Mouse (Mus musculus): ENCODE results near the gene Zfp819.
"Not testable (repeated sequence)": the region's sequence is repeated elsewhere in the genome, so short reads cannot be mapped to it uniquely, and the experiment has no call there.

Zfp819 gene

DNA sequence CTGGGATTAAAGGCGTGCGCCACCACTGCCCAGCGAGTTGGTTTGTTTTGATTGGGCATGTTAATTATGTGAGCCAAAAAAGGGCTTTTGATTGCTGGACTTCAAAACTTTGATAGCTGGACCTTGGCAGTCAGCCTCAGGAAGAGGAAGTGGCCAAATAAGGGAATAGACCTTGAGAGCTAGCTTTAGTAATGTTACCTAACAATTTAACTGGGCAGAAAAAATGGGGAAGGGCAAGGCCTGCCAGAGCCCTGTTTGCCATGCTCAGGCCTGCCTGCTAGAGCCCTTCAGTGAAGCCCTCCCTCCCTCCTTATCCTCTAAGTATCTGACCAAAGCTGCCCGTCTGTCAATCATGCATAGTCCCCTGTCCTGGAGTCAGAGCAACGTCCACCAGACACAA, 35.6 kb downstream of the Zfp819 start:
- no peak for DNase-seq (ENCODE audit: extremely low read depth, insufficient read length, low spot score)

DNA sequence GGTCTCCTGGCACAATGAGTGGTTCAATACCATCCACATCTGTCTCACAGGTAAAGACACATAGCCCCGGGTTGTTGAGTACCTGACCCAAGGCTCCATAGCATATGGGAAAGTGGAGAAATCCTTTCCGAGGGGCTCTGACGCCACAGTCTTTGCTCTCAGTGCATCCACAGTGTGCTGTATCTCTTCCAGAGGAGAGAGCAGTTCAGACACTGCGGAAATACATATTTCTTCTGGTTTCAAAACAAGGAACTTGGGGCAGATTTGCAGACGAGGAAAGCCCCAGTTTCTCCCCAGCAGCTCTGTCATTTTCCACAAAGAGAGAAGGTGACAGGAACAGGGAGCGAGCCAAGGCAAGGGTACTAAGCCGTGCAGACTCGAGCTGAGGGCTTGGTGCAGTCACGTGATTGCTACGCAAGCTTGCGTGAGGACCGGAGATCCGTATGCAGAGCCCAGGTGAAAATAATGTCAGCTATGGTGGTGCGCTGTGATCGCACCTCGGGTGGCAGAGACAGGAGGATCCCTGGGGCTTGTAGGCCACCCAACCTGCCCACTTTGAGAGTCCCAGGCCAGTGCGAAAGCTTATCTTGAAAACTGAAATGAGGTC, 36.2 kb downstream of the Zfp819 start:
- no peak for DNase-seq (ENCODE audit: extremely low read depth, insufficient read length, low spot score)

DNA sequence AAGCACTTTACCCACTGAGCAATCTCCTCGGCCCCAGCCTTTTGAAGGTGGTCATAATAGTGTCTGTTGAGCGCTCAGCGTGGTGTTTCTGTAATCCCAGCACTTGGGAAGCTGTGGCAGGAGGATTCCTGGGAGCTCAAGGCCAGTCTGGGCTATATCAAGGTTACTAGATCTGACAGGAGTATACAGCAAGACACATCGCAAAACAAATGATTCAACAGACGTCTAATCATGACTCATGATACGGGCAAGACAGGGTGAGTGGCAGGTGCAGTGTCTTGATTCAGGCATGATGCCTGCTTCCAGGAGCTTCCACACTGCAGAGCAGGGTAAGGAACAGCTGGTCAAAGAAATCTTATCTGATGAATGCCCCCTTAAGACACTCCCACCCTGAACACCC, 45.7 kb downstream of the Zfp819 start:
- no peak for DNase-seq (ENCODE audit: extremely low read depth, insufficient read length, low spot score)

DNA sequence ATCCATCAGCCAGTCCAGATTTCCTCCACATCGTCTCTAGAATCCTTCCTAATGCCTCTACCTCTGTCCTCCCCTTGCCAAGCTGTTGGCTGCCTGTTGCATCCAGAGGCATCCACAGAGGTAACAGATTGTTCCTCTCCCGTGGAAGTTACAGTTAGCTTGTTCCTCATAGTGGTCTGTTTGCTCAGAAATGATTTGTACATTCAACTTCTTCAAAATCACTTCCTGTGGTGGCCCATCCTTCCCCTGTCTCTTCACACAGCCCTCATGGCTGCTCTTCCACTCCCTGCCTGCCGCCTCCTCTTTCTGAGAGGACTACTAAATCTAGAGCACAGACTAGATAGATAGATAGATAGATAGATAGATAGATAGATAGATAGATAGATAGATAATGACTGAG, 47.5 kb downstream of the Zfp819 start:
- no peak for DNase-seq (ENCODE audit: extremely low read depth, insufficient read length, low spot score)

DNA sequence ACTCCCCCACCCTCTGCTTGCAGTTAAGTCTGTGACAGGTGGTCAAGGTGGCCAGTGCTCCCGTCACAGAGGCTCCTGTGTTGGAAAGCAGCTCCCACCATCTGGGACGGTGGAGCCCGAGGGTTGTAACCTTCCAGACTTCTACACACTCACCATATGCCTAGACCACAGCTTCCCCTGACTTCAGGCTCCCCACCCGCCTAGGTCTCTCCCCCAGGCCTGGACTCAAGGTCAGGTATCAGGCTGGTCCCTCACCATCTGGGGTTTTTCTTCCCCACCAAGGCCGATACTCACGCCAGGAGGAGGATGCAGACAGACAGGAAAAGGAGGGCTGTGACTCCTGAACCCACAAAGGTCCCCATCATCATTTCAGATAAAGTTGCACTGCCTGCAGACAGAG, 49.3 kb downstream of the Zfp819 start:
- no peak for DNase-seq (ENCODE audit: extremely low read depth, insufficient read length, low spot score)

DNA sequence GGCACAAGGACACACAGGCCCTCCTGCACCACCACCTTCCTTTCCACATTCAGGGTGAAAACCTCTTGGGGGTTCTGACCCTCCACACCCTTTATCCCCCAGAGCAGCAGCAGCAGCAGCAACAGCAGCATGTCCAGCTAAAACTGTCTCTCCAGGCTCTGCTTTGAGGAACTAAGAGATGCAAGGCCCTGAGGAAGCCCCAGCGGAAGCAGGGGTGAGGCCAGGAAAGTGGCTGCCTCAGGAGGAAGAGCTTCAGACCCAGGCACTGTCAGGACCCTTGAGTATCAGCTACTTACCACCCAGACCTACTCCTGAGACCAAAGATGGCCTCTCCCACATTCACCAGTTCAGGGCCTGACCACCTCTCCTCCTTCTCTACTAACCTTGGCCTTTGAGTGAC, 53.0 kb downstream of the Zfp819 start, which contains the start of gene Siglece:
Gene Siglece, minus strand, starts transcription at position 160 of the 400 bp plus-strand sequence.
- no peak for DNase-seq (ENCODE audit: extremely low read depth, insufficient read length, low spot score)

DNA sequence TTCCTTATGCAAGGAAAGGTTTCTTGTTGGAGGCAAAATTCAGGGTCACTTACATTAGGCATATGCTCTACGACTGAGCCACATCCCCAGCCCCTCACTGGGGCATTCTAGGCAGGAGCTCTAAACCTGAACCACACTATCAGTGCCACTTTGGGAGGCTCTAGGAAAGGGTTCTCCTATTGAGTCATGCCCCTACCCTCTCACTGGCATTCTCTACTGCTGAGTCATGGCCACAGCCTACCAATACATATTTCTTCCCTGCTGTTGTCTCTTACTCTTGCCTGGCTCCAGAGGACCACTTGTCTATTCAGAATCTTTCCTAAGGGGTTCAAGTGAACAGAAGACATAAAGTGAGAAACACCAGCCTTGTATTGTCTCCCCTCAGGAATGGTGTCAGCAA, 55.8 kb downstream of the Zfp819 start:
- peak; percentile 60 for DNase-seq (ENCODE audit: extremely low read depth, insufficient read length, low spot score)

DNA sequence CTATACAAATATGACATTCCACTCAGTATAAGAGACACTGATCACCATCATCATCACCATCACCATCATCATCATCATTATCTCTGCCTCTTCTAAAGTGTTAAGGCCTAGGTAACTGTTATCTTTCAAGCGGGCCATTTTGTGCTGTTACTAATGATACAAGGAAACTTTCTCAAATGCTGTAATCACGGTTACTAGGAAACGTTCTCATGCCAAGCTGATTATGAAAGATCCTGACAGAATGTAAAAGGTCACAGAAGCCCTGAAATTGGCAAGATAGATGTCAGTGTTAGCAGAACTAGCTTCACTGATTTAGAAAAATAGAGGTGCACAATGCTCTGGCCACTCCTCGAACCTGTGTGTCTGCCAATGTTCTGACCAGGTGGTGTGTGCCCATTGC, 60.3 kb downstream of the Zfp819 start:
- not testable (repeated sequence) for DNase-seq (ENCODE audit: extremely low read depth, insufficient read length, low spot score)
